Mouse (Mus musculus): ENCODE data around the gene Tfap4. TPM values are rescaled to one million over a fixed set of nuclear protein-coding genes. Genes with fewer than 3 reads are reported as not detected.
"Not testable (repeated sequence)": the region's sequence is repeated elsewhere in the genome, so short reads cannot be mapped to it uniquely, and the experiment has no call there.

Gene Tfap4
- polyA plus RNA-seq, 1 experiment from 2014 or later, result 11.2 TPM

GRCm38 (mm10) chr16:4546838-4547237 is 12.8 kb downstream of the Tfap4 start:
- Histone ChIP-seq H3K4me3 (replicated peaks) (no peak overlapping the region), H3K27ac (no peak overlapping the region), H3K27me3 (no peaks in the 10 kb centered on the region), H3K4me2 (replicated peaks) (no peak overlapping the region), H3K36me3 (peaks cover 55% of the 10 kb centered on the region), H3K4me1 (replicated peaks) (0 out of 2 replicates have a peak, but pooled peaks cover 10% of the 10 kb centered on the region), H3K9ac (replicated peaks) (no peak overlapping the region), H3K9me3 (no peaks in the 10 kb centered on the region)
- ATAC-seq, result no peak
- WGBS, result 95% methylated on average over 8 of the region's 8 CpGs

- H3K4me1 ChIP-seq (replicated peaks), result 0 out of 2 replicates have a peak, but pooled peaks cover 8% of the 10 kb centered on the region
- ATAC-seq, result no peak
- H3K9me3 ChIP-seq, result no peaks in the 10 kb centered on the region
- H3K4me3 ChIP-seq (replicated peaks), result no peak overlapping the region
- H3K9ac ChIP-seq (replicated peaks), result no peak overlapping the region
- 73% methylated on average over 9 of the region's 9 CpGs for WGBS
- H3K27ac ChIP-seq, result no peak overlapping the region
- H3K27me3 ChIP-seq, result no peaks in the 10 kb centered on the region
- peaks cover 51% of the 10 kb centered on the region for H3K36me3 ChIP-seq
- no peak overlapping the region for H3K4me2 ChIP-seq (replicated peaks)
These were observed 14.8 kb downstream of the Tfap4 start for GRCm38 (mm10) chr16:4544845-4545244.

- Histone ChIP-seq H3K36me3 (peaks cover 36% of the 10 kb centered on the region), H3K9ac (replicated peaks) (no peak overlapping the region), H3K27me3 (no peaks in the 10 kb centered on the region), H3K4me3 (replicated peaks) (no peak overlapping the region), H3K4me2 (replicated peaks) (no peak overlapping the region), H3K9me3 (no peaks in the 10 kb centered on the region), H3K4me1 (replicated peaks) (0 out of 2 replicates have a peak, but pooled peaks cover 8% of the 10 kb centered on the region), H3K27ac (no peak overlapping the region)
- WGBS, result 76% methylated on average over 3 of the region's 3 CpGs
- ATAC-seq, result no peak
These were observed 16.4 kb downstream of the Tfap4 start for GRCm38 (mm10) chr16:4543266-4543665.

GRCm38 (mm10) chr16:4542236-4542774 is 17.3 kb downstream of the Tfap4 start:
- 56% methylated on average over 7 of the region's 7 CpGs for WGBS
- peak overlapping the region; percentile 8; the same call in 1 of the 2 replicates for H3K27ac ChIP-seq
- ATAC-seq, result 0 out of 2 replicates have a peak, but pooled peaks have one; percentile 18
- peaks cover 29% of the 10 kb centered on the region for H3K36me3 ChIP-seq
- H3K4me3 ChIP-seq (replicated peaks), result peak overlapping the region; percentile 50
- H3K9me3 ChIP-seq, result no peaks in the 10 kb centered on the region
- peak overlapping the region; percentile 1; the same call in 1 of the 2 replicates for H3K9ac ChIP-seq (replicated peaks)
- 0 out of 2 replicates have a peak, but pooled peaks cover 8% of the 10 kb centered on the region for H3K4me1 ChIP-seq (replicated peaks)
- peak overlapping the region; percentile 54 for H3K4me2 ChIP-seq (replicated peaks)
- no peaks in the 10 kb centered on the region for H3K27me3 ChIP-seq

DNA sequence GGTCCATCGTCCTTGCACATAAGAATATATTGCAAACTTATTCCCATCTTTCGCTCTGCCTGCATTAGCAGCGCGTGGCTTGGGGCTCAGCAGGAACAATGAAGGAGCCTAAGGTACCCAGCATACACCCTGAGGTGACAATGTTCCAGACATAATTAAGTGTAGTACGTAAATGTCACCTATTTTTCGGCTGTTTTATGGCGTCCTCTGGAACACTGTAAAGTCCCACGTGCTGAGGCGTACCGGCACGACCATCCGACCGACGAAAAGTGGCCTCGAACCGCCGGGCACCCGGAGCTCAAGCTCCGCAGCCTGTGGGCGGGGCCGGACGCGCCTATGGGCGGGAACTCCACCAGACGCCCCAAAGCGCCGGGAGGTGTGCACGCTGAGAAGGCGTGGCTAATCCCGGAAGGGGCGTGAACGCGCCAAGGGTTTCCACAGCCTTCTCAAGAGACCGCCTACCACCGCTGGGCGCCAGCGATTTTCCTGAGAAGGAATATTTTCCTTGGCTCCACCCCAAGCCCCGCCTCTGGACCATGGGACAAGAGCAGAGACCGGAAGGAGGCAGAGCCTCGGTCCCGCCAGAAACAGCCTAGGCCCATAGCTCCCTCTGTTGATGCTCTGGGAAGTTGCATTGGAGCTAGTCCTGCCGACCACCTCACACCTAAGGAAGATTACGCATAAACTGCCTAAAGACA is 18.0 kb downstream of the Tfap4 start, which contains the start of gene Srl:
Gene Srl, minus strand, starts transcription at position 316 of the 698 bp plus-strand sequence.
- peak within 1 kb of the TSS; percentile 54 for H3K9ac ChIP-seq (replicated peaks)
- H3K4me1 ChIP-seq (replicated peaks), result 0 out of 2 replicates have a peak, but pooled peaks cover 8% of the 10 kb centered on the region
- H3K9me3 ChIP-seq, result no peaks in the 10 kb centered on the region
- ATAC-seq, result peak; percentile 98
- peaks cover 23% of the 10 kb centered on the region for H3K36me3 ChIP-seq
- no peaks in the 10 kb centered on the region for H3K27me3 ChIP-seq
- peak within 1 kb of the TSS; percentile 63 for H3K27ac ChIP-seq
- WGBS, result under 1% methylated on average over 43 of the region's 43 CpGs
- peak within 1 kb of the TSS; percentile 50 for H3K4me3 ChIP-seq (replicated peaks)
- H3K4me2 ChIP-seq (replicated peaks), result peak within 1 kb of the TSS; percentile 54

- H3K27ac ChIP-seq, result no peak overlapping the region
- WGBS, result 72% methylated on average over 4 of the region's 4 CpGs
- 0 out of 2 replicates have a peak, but pooled peaks cover 8% of the 10 kb centered on the region for H3K4me1 ChIP-seq (replicated peaks)
- no peaks in the 10 kb centered on the region for H3K9me3 ChIP-seq
- H3K9ac ChIP-seq (replicated peaks), result no peak overlapping the region
- H3K4me2 ChIP-seq (replicated peaks), result peak overlapping the region; percentile 54
- H3K27me3 ChIP-seq, result no peaks in the 10 kb centered on the region
- no peak for ATAC-seq
- H3K4me3 ChIP-seq (replicated peaks), result peak overlapping the region; percentile 50
- peaks cover 18% of the 10 kb centered on the region for H3K36me3 ChIP-seq
These were observed 18.6 kb downstream of the Tfap4 start for GRCm38 (mm10) chr16:4541033-4541432.

DNA sequence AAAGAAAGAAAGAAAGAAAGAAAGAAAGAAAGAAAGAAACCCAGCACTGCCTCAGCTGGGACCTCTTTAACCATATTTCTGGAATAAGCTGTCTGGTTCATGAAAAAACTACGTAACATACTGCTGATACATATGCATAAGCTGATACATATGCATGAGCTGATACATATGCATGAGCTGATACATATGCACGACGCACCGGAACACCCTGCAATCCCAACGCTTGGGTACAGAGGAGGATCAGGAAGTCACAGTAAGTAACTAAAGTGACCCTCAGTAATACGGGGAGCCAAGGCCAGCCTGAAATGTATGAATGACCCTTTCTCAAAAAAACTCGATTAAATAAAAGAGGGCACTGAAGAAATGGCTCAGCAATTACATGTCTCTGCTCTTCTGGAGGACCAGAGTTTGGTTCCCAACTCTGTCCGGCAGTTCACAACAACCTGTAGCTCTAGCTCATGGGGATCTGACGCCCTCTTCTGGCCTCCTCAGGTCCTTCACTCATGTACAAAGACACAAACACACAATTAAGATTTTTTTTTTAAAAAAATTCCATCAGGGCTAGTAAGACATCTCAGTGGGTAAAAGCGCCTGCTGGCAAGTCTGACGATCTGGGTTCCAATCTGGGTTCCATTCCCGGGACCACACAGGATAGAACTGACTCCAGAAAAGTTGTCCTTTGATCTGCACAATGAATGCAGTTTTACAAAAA is 19.4 kb downstream of the Tfap4 start:
- H3K27ac ChIP-seq, result no peak overlapping the region
- H3K4me2 ChIP-seq (replicated peaks), result no peak overlapping the region
- ATAC-seq, result peak; percentile 55
- H3K27me3 ChIP-seq, result no peaks in the 10 kb centered on the region
- no peaks in the 10 kb centered on the region for H3K9me3 ChIP-seq
- H3K9ac ChIP-seq (replicated peaks), result no peak overlapping the region
- 54% methylated on average over 12 of the region's 12 CpGs for WGBS
- H3K36me3 ChIP-seq, result peaks cover 10% of the 10 kb centered on the region
- H3K4me3 ChIP-seq (replicated peaks), result no peak overlapping the region
- 0 out of 2 replicates have a peak, but pooled peaks cover 8% of the 10 kb centered on the region for H3K4me1 ChIP-seq (replicated peaks)

GRCm38 (mm10) chr16:4539521-4539920 is 20.1 kb downstream of the Tfap4 start:
- Histone ChIP-seq H3K9ac (replicated peaks) (no peak overlapping the region), H3K4me3 (replicated peaks) (no peak overlapping the region), H3K9me3 (no peaks in the 10 kb centered on the region), H3K4me1 (replicated peaks) (0 out of 2 replicates have a peak, but pooled peaks cover 8% of the 10 kb centered on the region), H3K4me2 (replicated peaks) (no peak overlapping the region), H3K27ac (peak overlapping the region; percentile 31; the same call in 1 of the 2 replicates), H3K27me3 (no peaks in the 10 kb centered on the region), H3K36me3 (peaks cover 4% of the 10 kb centered on the region; the same call in 1 of the 2 replicates)
- WGBS, result 83% methylated on average over 4 of the region's 4 CpGs
- no peak for ATAC-seq

- H3K4me3 ChIP-seq (replicated peaks), result no peak overlapping the region
- 62% methylated on average over 3 of the region's 3 CpGs for WGBS
- no peak overlapping the region for H3K4me2 ChIP-seq (replicated peaks)
- H3K27me3 ChIP-seq, result no peaks in the 10 kb centered on the region
- 0 out of 2 replicates have a peak, but pooled peaks cover 7% of the 10 kb centered on the region for H3K4me1 ChIP-seq (replicated peaks)
- H3K27ac ChIP-seq, result no peak overlapping the region
- no peaks in the 10 kb centered on the region for H3K9me3 ChIP-seq
- no peaks in the 10 kb centered on the region for H3K36me3 ChIP-seq
- no peak for ATAC-seq
- H3K9ac ChIP-seq (replicated peaks), result no peak overlapping the region
These were observed 21.9 kb downstream of the Tfap4 start for GRCm38 (mm10) chr16:4537616-4538358.

DNA sequence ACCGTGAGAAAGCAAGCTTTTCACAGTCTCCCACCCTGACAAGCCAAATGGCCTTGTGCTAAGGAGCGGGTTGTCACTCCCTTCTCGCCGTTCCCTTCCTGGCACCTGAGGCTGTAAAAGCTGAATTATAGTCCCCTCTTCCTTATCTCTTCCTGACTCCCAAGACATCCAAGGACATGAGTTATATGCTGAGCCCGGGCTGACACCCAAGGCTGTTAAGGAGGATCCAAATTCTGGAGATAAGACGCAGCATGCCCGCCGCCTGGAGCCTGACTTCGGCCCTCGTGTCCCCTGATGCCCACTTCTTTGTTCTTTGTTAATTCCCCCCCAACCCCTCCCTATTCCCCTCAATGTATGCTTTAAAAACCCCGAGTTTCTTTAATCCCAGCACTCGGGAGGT is 32.3 kb downstream of the Tfap4 start:
- H3K36me3 ChIP-seq; H3K9me3 ChIP-seq; H3K4me1 ChIP-seq (replicated peaks); H3K9ac ChIP-seq (replicated peaks); ATAC-seq; H3K4me3 ChIP-seq (replicated peaks); H3K27me3 ChIP-seq; H3K4me2 ChIP-seq (replicated peaks); H3K27ac ChIP-seq: not testable (repeated sequence)
- WGBS, result 95% methylated on average over 12 of the region's 12 CpGs

GRCm38 (mm10) chr16:4523313-4524004 is 36.2 kb downstream of the Tfap4 start:
- Histone ChIP-seq H3K9me3 (0 out of 2 replicates have a peak, but pooled peaks cover 2% of the 10 kb centered on the region), H3K27ac (no peak overlapping the region), H3K4me3 (replicated peaks) (no peak overlapping the region), H3K9ac (replicated peaks) (no peak overlapping the region), H3K4me1 (replicated peaks) (0 out of 2 replicates have a peak, but pooled peaks cover 5% of the 10 kb centered on the region), H3K27me3 (no peaks in the 10 kb centered on the region), H3K4me2 (replicated peaks) (no peak overlapping the region), H3K36me3 (no peaks in the 10 kb centered on the region)
- no peak for ATAC-seq
- 74% methylated on average over 7 of the region's 7 CpGs for WGBS
